Mouse (Mus musculus): ENCODE measurements at regions not wholly inside any gene's neighbourhood (a gene's known extent, or its start where the extent isn't known, plus 50 kb on each side); places are given as distances from the start of the nearest gene placed in this dataset.

DNA sequence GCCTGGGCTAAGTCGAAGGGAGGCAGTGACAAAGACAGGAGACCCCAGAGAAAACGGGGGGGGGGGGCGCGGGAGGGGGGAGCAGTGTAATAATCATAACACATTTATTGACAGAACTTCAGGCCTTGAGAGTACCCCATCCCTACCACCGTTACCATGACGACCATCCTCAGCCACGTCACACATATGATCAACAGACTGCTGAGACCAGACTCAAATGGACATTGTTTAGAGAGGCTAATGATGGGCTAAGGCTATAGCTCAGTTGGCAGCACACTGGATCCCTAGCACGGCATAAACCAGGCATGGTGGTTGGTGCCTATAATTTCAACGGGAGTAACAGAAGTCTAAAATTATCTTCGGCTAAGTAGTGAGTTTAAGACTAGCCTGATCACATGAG lies 565.8 kb upstream of the Adam5 start:
- DNase-seq, result no peak

DNA sequence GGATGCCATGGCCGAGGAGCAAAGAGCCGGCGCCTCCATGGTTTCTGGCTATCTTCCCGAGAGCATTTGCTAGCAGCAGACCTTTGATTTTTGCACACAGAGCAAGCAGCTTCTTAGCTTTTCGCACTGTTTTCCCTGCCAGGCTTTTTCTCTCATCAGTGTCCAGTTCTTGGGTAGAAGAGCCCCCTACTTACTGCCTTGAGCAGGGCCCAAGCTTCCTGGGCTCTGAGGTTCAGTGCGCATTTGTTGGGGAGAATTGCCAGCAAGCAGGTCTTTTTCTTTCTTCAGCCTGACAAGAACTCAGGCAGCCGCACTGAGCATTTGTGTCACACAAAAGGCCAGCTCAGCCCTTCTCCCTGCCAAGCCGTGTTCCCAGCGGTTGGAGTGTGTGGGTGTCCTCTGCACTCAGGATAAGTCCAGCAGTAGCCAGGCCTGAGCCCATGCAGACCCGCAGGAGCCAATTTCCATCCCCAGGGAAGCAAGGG lies 565.2 kb upstream of the Adam5 start:
- peak; percentile 57 for DNase-seq

DNA sequence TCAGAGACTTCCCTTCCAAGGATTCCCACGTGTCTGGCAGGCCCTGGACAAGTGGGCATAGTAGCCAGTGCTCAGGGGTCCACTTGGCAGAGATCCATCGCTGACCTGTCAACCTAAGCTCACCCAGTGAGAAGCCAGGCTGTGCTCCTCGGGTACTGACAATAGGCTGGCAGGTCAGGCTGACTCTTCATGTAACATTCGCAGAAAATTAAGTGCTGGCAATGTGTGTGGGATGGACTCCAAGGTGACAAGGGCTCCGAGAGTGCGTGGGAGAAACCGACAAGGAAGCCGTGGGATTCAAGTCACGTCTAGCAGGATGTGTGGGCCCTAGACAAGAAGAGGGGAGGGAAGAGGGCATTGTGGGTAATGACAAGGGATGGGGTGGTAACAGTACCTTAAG lies 564.6 kb upstream of the Adam5 start:
- no peak for DNase-seq

DNA sequence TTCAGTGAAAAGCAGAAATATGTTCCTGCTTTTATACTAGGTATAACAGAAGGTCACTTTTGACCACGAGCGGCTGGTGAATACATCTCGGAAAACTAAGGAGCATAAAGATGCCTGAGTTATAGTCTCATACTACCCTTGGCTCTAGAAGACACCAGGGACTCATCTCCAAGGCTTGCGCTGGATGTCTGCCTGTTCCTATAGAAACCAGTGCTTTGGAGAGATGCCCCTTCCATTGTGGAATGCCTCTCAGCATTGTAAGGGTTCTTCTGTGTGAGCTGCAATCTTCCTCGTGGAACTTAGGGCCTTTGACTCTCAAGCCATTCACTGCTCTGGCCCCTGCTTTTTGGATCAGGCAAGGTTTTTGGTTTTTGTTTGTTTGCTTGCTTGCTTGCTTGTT lies 561.0 kb upstream of the Adam5 start:
- DNase-seq, result no peak

DNA sequence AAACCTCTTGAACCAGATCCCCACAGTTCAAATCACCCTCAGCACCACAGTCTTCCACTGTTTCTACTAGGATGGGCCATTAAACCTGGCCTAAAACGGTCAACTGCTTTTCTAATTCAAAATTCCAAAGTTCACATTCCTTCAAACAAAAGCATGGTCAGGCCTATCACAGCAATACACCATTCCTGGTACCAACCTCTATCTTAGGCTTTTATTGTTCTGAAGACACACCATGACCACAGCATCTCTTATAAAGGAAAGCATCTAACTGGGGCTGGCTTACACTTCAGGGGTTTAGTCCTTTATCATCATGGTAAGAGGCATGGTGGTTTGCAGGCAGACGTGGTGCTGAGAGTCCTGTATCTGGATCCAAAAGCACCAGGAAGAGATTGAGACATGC lies 560.4 kb upstream of the Adam5 start:
- no peak for DNase-seq

DNA sequence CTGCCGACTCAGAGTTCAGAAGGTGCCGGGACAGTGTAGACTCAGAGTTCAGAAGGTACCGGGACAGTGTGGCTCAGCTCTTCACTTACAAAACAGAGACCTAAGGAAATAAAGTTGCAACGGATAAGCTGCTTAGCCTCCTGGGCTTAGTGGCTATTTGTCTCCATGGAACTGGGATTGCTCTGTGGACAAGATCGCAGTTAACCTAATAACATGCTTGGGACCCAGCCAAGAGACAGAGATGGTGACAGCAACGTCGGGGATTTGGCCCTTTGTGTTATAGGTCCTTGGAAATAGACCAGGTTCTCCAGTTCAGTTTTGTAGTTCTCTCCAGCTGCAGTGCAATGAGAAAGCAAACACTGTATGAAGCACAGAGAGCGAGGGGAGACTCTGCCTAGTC lies 549.1 kb upstream of the Adam5 start:
- DNase-seq, result no peak

DNA sequence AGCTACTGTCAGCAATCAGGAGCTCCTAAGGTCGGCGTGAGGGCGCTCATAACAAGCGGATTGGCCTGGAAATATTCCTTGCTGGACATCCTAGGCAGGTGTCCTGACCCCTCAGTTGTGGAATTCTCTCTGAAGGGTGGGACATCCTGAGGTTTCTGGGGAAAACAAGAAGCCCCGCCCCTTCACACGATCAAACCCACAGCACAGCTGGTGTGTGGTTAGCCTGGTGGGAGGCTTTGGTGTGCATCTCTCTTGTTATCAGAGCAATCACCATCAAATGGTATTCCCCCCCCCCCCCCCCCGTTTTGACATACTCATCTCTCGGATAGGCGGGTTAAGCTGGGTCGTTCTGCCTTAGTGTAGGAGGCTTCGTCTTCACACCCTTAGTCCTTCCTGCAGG lies 546.8 kb upstream of the Adam5 start:
- no peak for DNase-seq

DNA sequence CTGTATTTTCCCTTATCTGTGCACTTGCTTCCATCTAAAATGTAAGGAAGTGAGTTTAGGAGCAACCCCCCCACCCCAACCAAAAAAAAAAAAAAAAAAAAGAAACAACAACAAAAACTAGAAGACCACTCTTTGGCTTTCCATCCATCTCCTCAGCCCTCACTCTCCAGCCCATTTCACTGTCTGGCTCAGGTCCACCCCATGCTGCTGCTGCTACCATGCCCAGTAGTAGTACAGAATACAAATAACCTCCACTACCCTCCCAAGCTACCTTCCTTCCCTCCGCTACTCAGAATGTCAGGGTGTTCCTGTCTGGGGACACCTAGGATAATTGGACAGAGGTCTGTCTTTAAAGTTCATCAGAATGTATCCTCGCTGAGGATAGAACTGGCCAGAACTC lies 545.2 kb upstream of the Adam5 start:
- no peak for DNase-seq

DNA sequence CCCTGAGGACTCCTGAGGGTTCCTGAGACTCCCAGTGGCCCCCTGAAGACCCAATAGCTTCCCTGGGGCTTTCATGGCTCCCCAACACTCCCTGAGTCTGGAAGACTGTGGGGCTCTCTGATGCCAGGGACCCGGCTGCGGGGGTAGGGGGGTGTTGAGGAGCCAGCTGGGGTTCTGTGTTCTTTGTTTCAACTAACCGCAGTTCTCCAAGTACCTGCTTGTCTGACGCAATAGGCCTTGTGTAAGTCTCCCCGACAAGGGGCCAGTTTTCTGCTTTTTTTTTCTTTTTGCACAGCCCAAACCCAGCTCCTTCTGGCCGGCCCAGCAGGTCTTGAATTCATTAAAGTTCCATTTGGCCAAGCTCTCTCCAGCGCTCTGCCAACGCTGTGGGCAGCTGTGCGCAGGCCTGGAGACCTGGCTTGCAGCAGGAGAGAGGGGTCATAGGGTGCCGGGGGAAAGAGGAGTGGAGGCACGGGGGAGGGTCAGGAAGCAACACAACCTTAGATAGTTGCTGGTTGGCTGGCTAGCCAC lies 544.5 kb upstream of the Adam5 start:
- peak; percentile 79 for DNase-seq

DNA sequence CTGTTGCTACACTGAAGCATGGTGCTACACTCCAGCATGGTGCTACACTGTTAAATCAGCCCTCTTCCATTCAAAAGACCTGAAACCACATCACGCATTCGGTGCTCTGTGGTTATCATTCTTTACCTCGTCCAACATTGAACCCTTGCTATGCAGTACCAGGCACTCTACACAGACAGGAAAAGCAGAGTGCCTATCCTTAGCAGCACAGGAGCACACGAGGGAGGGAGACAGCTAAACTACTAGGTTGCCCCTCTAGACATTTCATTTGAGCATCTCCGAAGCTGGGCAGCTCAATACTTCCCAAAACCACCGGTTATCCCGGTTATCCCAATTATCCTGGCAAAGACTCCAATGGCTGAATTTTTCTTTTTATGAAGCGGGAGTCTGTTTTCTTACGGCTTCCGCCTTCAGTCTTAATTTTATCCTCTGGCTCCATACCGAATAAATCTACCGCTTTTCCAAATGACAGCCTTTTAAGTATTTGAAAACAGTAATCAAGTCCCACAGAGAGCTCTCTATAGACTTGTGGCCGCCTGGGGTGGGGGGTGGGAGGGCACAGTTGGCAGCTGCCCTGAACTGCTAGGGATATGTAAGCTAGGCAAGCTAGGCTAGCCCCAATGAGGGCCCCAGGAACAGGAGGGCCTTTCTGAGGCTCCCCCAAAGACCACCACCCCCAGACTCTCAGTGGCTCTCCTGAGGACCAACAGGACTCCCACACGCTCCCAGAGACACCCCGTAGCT lies 543.8 kb upstream of the Adam5 start:
- DNase-seq, result no peak

DNA sequence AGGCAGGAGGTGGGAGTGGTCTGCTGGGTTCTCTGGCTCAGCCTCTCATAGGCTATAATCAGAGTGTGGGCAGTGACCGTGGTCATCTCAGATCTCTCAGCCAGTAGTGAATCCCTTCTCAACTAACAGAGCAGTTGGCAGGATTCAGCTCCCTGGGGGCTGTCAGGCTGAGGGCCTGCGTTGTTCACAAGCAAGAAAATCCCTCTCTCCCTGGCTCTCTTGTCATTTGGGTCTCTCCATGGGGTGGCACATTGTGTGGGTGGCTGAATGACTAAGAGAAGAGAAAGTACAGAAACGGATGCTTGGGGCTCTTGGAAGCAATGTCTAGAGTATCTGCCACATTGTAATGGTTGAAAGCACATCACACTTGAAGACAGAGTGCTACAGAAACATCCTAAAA lies 542.0 kb upstream of the Adam5 start:
- peak; percentile 73 for DNase-seq

DNA sequence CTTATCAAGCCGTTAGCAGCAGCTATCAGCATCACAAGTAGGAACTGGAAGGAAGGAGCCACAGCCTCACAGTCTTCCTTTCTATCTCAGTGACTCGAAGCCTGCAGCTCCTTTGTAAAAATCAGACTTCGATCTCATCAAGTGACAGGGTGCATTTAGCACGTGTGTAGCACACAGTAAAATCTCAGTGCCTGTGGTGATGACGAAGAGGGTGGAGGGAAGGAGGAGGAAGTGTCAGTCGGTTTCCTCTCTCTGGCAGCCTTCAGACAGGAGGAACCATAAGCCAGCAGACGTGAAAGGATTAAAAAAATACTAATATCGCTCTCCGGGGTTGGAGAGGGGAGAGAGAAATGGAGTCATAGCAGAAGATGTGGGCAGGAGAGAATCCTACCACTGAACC lies 538.5 kb upstream of the Adam5 start:
- DNase-seq, result no peak

DNA sequence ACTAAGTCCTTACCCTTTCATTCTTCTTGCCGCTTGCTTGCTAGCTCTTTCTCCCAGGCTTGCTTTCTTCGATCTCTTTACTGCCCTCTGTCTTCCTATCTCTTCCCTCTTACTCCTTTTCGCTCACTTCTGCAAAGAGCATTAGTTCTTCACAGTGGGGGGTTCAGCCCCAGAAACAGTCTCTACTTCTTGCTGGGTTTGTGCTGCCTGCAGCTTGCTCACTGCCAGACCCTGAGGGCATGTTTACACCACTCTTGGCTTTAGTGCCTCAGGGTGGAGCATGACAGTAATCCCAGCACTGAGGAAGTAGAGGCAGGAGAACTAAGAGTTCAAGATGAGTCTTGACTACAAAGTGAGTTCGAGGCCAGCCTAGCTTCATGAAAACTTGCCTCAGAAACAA lies 538.0 kb upstream of the Adam5 start:
- no peak for DNase-seq

DNA sequence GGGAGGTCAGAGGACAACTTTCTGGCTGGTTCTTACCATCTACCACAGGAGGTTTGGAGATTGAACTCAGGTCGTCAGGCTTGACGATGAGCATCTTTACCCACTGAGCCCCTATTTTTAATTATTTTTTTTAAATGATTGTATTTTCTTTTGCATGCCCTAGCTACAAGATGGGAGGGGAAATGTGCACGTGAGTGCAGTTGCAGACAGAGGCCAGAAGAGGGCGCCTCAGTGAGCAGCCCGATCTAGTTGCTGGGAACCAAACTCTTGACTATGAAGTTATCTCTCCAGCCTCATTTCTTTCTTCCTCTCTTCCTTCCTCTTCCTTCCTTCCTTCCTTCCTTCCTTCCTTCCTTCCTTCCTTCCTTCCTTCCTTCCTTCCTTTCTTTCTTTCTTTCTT lies 537.3 kb upstream of the Adam5 start:
- DNase-seq, result no peak

DNA sequence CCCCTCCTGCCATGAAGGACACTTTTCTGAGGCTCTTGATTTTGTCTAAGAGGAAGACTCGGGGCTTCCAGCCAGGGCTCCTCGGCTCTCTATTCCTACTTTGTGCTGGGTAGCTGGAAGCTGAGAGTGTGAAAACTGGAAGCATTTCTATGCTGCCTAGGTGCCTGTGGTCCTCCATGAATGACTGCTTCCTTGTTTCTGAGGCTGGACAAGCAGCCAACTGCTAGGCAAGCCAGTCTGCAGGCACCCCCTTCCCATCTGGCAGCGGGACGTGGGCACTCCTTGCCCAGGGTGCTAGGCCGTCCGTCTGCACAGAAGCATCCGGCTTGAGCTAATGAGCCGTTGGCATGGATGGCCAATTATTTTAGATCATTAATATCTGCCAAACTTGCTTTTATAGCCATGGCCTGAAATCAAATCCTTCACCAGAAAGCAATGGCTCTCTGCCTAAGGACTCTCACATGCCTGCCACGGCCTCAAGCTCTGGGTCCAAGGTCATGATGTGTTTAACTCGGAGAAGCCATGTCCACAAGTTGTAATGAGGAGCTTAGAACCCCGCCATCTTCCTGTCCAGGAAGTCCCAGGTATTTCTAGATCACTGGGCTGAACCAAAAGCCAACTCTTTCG lies 534.5 kb upstream of the Adam5 start:
- DNase-seq, result no peak

DNA sequence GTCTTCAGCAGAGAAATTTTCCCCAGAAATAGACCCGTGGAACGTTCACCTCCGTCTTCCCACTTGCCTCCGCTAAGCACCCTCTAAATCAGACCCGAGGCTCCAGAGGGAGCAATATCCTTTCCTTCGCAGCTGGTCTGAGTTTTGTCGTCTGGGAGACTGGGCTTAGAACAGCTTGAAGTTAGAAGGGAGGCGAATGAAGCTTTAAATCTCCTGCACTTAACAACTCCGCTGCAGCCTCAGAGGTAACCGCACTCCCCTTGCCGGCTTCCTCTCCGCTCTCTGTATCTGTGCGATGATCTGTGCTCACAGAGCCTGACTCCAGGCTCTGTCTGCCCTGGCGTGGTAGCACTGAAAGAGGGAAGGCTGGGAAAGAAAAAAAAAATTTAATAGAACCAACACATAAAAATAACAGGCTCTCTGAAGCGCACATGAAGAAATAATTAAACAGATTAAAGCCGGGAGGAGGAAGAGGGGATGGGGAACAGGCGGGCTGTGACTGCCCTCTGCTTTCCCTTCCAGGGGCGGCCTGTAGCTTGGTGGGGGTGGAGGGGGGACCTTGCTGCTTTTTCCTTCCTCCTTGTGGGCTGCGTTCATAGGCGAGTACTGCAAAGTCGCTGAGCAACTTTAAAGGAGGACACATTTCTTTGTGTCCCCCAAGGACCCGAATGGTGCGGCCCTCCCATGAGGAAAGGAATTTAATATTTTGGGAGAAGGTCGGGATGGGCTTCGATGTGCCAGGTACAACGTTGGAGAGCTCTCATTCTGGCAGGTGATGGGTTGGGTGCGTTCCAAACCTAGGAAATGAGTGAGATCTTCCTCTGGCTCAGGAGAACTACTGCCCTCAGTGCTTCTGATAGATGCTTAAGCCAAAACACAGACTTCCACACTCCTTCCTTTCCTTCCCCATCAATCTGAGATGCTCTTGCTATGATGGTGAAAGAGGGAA lies 529.9 kb upstream of the Adam5 start:
- DNase-seq, result no peak

DNA sequence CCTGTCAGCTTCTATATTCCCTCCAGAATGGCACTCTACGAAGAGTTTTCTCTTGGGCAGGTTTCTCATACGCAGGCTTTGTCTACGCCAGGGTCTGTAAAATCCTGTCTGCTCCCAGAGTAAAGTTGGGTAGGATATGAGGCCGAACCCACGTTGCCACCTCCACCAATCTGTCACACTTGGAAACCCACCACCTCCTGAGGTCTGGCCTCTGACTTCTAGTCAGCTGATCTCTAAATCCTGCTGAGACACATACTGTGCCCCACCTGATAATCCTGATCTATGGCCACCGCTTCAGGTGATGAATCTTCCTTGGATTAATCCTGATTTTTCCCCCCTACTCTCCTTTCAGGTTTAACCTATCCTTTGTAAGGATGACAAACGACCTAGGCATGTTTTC lies 529.2 kb upstream of the Adam5 start:
- DNase-seq, result no peak

DNA sequence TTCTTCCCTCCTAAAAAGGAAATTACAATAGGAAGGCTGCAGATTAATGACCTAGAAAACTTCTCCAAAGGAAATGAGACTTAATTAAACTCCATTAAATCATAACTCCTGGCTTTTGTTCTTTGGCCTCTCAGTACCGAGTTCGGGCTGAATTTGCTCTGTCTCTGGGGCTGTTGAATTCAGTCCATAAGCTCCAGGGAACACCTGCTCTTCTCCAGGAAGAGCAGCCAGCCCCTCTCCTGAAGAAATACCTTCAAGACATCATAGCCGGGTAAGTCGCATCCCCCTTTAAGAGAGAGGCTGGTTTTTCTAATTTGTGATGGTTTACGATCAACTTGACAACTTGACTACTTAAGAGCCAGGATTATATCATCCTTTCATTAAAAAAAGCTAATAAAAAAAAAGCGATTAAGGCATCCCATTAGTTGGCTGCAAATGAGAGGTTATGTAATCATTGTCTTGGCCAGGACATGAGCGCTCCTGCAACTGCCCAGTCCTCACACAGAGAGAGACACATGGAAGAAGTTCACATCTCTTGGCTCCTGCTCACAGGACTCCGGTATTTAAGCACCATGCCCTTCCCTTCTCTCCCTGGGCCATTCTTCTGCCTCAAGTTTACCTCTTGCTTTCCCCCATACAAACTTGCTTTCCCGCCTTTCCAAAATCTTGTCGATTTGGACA lies 524.0 kb upstream of the Adam5 start:
- DNase-seq, result no peak

DNA sequence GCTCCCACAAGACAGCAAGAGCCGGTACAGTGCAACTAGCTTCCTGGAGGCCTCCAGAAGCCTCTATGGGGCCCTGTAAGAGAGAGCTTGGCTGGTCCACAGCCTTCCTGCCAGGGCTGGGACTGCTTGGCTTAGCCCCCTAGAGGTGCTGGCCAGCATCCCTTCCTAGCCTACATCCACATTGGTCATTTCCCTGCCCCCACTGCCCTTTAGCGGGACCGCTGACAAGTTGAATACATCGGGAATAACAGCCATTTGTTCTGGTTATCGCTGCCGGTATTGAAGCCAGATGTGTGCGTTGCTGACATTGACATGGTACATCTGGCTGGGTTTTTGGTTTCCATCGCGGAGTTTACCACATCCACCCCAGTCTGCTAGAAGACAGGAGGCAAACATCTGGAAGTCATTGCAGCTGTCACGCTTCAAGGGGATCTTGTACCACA lies 519.0 kb upstream of the Adam5 start:
- peak; percentile 19 for DNase-seq

DNA sequence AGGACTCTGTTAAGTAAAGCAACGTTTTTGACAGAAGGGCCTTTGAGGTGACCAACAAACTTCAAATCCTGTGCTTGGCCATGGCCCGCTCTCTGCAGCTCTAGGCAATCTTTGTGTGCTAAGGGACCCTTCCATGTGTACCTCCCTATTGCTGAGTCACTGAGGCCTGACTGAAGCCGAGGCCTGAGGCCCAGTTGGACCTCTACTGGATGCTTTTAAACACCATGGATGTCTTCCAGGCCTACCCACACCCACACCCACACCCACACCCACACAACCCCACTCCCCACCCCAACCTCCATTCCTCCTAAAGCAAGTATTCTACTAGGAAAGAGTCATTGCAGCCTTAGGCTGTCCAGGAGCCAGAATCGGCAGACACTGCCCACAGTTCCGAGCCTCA lies 518.3 kb upstream of the Adam5 start:
- peak; percentile 16 for DNase-seq

DNA sequence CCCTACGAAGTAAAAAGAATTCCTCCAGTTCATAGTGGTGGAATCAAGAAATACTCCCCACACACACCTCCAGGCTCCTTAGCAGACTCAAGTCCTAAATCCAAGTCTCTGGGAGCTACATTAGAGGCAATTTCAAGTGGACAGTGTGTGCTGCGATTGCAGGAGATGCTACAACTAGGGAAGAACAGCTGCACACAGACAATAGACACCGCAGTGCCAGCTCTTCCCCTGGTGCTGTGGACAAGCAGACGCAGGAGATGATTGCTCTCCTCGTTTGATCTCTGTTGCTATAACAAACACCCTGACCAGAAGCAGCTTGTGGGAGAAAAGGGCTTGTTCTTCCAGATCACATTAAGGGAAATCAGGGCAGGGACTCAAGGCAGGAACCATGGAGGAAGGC lies 517.1 kb upstream of the Adam5 start:
- DNase-seq, result no peak

DNA sequence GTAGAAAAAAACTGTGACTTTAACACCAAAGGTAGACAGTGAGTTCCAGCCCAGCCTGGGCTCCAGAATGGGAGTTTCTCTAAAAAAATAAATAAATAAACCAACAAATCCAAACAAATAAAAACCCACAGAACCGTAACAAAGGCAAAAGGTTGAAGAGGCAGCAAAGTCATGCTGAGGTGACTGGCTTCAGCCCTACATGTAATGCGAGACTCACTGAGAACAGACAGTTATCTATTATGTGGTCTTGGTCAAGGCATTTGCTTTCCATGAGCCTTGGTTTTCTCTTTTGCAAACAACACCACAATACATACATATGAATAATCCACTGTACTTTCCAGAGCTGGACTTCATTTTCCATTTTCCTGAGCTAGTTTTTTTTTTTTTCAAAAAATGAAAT lies 516.6 kb upstream of the Adam5 start:
- no peak for DNase-seq

Measured in gastrocnemius, postnatal 25 days (tissue).